Mouse (Mus musculus): ENCODE measurements around the gene Npas3. TPM values are rescaled to one million over a fixed set of nuclear protein-coding genes. Genes with fewer than 3 reads are reported as not detected.

Npas3 gene
- polyA plus RNA-seq, 1 experiment from 2014 or later, result 17.7 TPM

- no peaks in the 10 kb centered on the region for H3K9me3 ChIP-seq (ENCODE audit: control insufficient read depth, low read length)
- H3K4me1 ChIP-seq (replicated peaks; ENCODE audit: control insufficient read depth, insufficient read depth, low read length), result peaks cover 26% of the 10 kb centered on the region
- no peak overlapping the region for H3K27ac ChIP-seq (ENCODE audit: low read length)
- H3K36me3 ChIP-seq (ENCODE audit: control insufficient read depth, insufficient read depth), result no peaks in the 10 kb centered on the region
- H3K4me2 ChIP-seq (ENCODE audit: low read length), result peak overlapping the region; percentile 43
- no peaks in the 10 kb centered on the region for H3K27me3 ChIP-seq (replicated peaks; ENCODE audit: control insufficient read depth, insufficient read depth, low read length)
- 0 out of 2 replicates have a peak overlapping the region, but pooled peaks have one; percentile 20 for H3K9ac ChIP-seq (replicated peaks; ENCODE audit: low read depth, low read length)
- peak; percentile 51 for ATAC-seq
- 9% methylated on average over 13 of the region's 13 CpGs for WGBS
- no peak overlapping the region; the same call in 1 of the 2 replicates for H3K4me3 ChIP-seq (replicated peaks; ENCODE audit: low read length)
Measured at GRCm38 (mm10) chr12:53753368-53753937, 505.0 kb downstream of the Npas3 start.

GRCm38 (mm10) chr12:53754236-53754635 lies 505.8 kb downstream of the Npas3 start:
- no peak overlapping the region for H3K4me3 ChIP-seq (replicated peaks; ENCODE audit: low read length)
- no peaks in the 10 kb centered on the region for H3K9me3 ChIP-seq (ENCODE audit: control insufficient read depth, low read length)
- no peaks in the 10 kb centered on the region for H3K27me3 ChIP-seq (replicated peaks; ENCODE audit: control insufficient read depth, insufficient read depth, low read length)
- no peak overlapping the region for H3K27ac ChIP-seq (ENCODE audit: low read length)
- H3K36me3 ChIP-seq (ENCODE audit: control insufficient read depth, insufficient read depth), result no peaks in the 10 kb centered on the region
- peaks cover 26% of the 10 kb centered on the region for H3K4me1 ChIP-seq (replicated peaks; ENCODE audit: control insufficient read depth, insufficient read depth, low read length)
- H3K9ac ChIP-seq (replicated peaks; ENCODE audit: low read depth, low read length), result no peak overlapping the region
- no peak overlapping the region for H3K4me2 ChIP-seq (ENCODE audit: low read length)
- ATAC-seq, result no peak
- WGBS, result 5% methylated on average over 7 of the region's 7 CpGs

- Histone ChIP-seq H3K4me2 (ENCODE audit: low read length) (no peak overlapping the region), H3K27ac (ENCODE audit: low read length) (no peak overlapping the region), H3K9me3 (ENCODE audit: control insufficient read depth, low read length) (no peaks in the 10 kb centered on the region), H3K4me1 (replicated peaks; ENCODE audit: control insufficient read depth, insufficient read depth, low read length) (peaks cover 13% of the 10 kb centered on the region), H3K36me3 (ENCODE audit: control insufficient read depth, insufficient read depth) (no peaks in the 10 kb centered on the region), H3K27me3 (replicated peaks; ENCODE audit: control insufficient read depth, insufficient read depth, low read length) (no peaks in the 10 kb centered on the region), H3K4me3 (replicated peaks; ENCODE audit: low read length) (no peak overlapping the region), H3K9ac (replicated peaks; ENCODE audit: low read depth, low read length) (no peak overlapping the region)
- 72% methylated on average over 6 of the region's 6 CpGs for WGBS
- ATAC-seq, result no peak
Measured at GRCm38 (mm10) chr12:53757631-53758030, 509.2 kb downstream of the Npas3 start.

- Histone ChIP-seq H3K9ac (replicated peaks; ENCODE audit: low read depth, low read length) (no peak overlapping the region), H3K36me3 (ENCODE audit: control insufficient read depth, insufficient read depth) (no peaks in the 10 kb centered on the region), H3K9me3 (ENCODE audit: control insufficient read depth, low read length) (no peaks in the 10 kb centered on the region), H3K4me2 (ENCODE audit: low read length) (no peak overlapping the region), H3K4me1 (replicated peaks; ENCODE audit: control insufficient read depth, insufficient read depth, low read length) (peaks cover 6% of the 10 kb centered on the region), H3K27me3 (replicated peaks; ENCODE audit: control insufficient read depth, insufficient read depth, low read length) (no peaks in the 10 kb centered on the region), H3K4me3 (replicated peaks; ENCODE audit: low read length) (no peak overlapping the region), H3K27ac (ENCODE audit: low read length) (no peak overlapping the region)
- no peak for ATAC-seq
- 79% methylated on average over 5 of the region's 5 CpGs for WGBS
Measured at GRCm38 (mm10) chr12:53758356-53758755, 509.9 kb downstream of the Npas3 start.

GRCm38 (mm10) chr12:53764143-53764542 lies 515.7 kb downstream of the Npas3 start:
- WGBS, result 31% methylated on average over 4 of the region's 4 CpGs
- H3K36me3 ChIP-seq (ENCODE audit: control insufficient read depth, insufficient read depth), result no peaks in the 10 kb centered on the region
- no peak overlapping the region for H3K4me2 ChIP-seq (ENCODE audit: low read length)
- no peak overlapping the region for H3K27ac ChIP-seq (ENCODE audit: low read length)
- H3K4me1 ChIP-seq (replicated peaks; ENCODE audit: control insufficient read depth, insufficient read depth, low read length), result peaks cover 17% of the 10 kb centered on the region
- no peaks in the 10 kb centered on the region for H3K27me3 ChIP-seq (replicated peaks; ENCODE audit: control insufficient read depth, insufficient read depth, low read length)
- H3K9ac ChIP-seq (replicated peaks; ENCODE audit: low read depth, low read length), result no peak overlapping the region
- H3K9me3 ChIP-seq (ENCODE audit: control insufficient read depth, low read length), result no peaks in the 10 kb centered on the region
- ATAC-seq, result no peak
- H3K4me3 ChIP-seq (replicated peaks; ENCODE audit: low read length), result no peak overlapping the region

- Histone ChIP-seq H3K27ac (ENCODE audit: low read length) (no peak overlapping the region), H3K4me2 (ENCODE audit: low read length) (no peak overlapping the region), H3K4me1 (replicated peaks; ENCODE audit: control insufficient read depth, insufficient read depth, low read length) (peaks cover 28% of the 10 kb centered on the region), H3K9me3 (ENCODE audit: control insufficient read depth, low read length) (no peaks in the 10 kb centered on the region), H3K4me3 (replicated peaks; ENCODE audit: low read length) (no peak overlapping the region), H3K36me3 (ENCODE audit: control insufficient read depth, insufficient read depth) (no peaks in the 10 kb centered on the region), H3K27me3 (replicated peaks; ENCODE audit: control insufficient read depth, insufficient read depth, low read length) (no peaks in the 10 kb centered on the region), H3K9ac (replicated peaks; ENCODE audit: low read depth, low read length) (no peak overlapping the region)
- no peak for ATAC-seq
- 85% methylated on average over 11 of the region's 11 CpGs for WGBS
Measured at GRCm38 (mm10) chr12:53768392-53768791, 519.9 kb downstream of the Npas3 start.

GRCm38 (mm10) chr12:53771394-53771936 lies 523.0 kb downstream of the Npas3 start:
- Histone ChIP-seq H3K9me3 (ENCODE audit: control insufficient read depth, low read length) (no peaks in the 10 kb centered on the region), H3K9ac (replicated peaks; ENCODE audit: low read depth, low read length) (no peak overlapping the region), H3K4me1 (replicated peaks; ENCODE audit: control insufficient read depth, insufficient read depth, low read length) (peaks cover 17% of the 10 kb centered on the region), H3K4me3 (replicated peaks; ENCODE audit: low read length) (no peak overlapping the region), H3K4me2 (ENCODE audit: low read length) (no peak overlapping the region; the same call in 1 of the 2 replicates), H3K27ac (ENCODE audit: low read length) (no peak overlapping the region), H3K36me3 (ENCODE audit: control insufficient read depth, insufficient read depth) (no peaks in the 10 kb centered on the region), H3K27me3 (replicated peaks; ENCODE audit: control insufficient read depth, insufficient read depth, low read length) (no peaks in the 10 kb centered on the region)
- WGBS, result 37% methylated on average over 14 of the region's 14 CpGs
- peak; percentile 63; the same call in 1 of the 2 replicates for ATAC-seq

- ATAC-seq, result no peak
- Histone ChIP-seq H3K27ac (ENCODE audit: low read length) (no peak overlapping the region), H3K36me3 (ENCODE audit: control insufficient read depth, insufficient read depth) (no peaks in the 10 kb centered on the region), H3K4me2 (ENCODE audit: low read length) (no peak overlapping the region), H3K9me3 (ENCODE audit: control insufficient read depth, low read length) (no peaks in the 10 kb centered on the region), H3K27me3 (replicated peaks; ENCODE audit: control insufficient read depth, insufficient read depth, low read length) (no peaks in the 10 kb centered on the region), H3K4me1 (replicated peaks; ENCODE audit: control insufficient read depth, insufficient read depth, low read length) (no peaks in the 10 kb centered on the region), H3K9ac (replicated peaks; ENCODE audit: low read depth, low read length) (no peak overlapping the region), H3K4me3 (replicated peaks; ENCODE audit: low read length) (no peak overlapping the region)
- WGBS, result 70% methylated on average over 11 of the region's 11 CpGs
Measured at GRCm38 (mm10) chr12:53781850-53782552, 533.5 kb downstream of the Npas3 start.

- Histone ChIP-seq H3K36me3 (ENCODE audit: control insufficient read depth, insufficient read depth) (no peaks in the 10 kb centered on the region), H3K27ac (ENCODE audit: low read length) (no peak overlapping the region), H3K4me2 (ENCODE audit: low read length) (no peak overlapping the region), H3K9me3 (ENCODE audit: control insufficient read depth, low read length) (no peaks in the 10 kb centered on the region), H3K4me1 (replicated peaks; ENCODE audit: control insufficient read depth, insufficient read depth, low read length) (no peaks in the 10 kb centered on the region), H3K9ac (replicated peaks; ENCODE audit: low read depth, low read length) (no peak overlapping the region), H3K27me3 (replicated peaks; ENCODE audit: control insufficient read depth, insufficient read depth, low read length) (no peaks in the 10 kb centered on the region), H3K4me3 (replicated peaks; ENCODE audit: low read length) (no peak overlapping the region)
- 76% methylated on average over 10 of the region's 10 CpGs for WGBS
- ATAC-seq, result no peak
Measured at GRCm38 (mm10) chr12:53789501-53789900, 541.0 kb downstream of the Npas3 start.

All from forebrain, embryonic 16.5 days (tissue).